Comparison of ENCODE assay signal across 8 mouse cellular contexts in genomic region chr13:111488651-111489501, GRCm38 (mm10). TPM values are rescaled to one million over a fixed set of nuclear protein-coding genes. Genes with fewer than 3 reads are reported as not detected.
DNase-seq lines count a peak whose midpoint lies in the region; ATAC-seq lines count a peak whose summit lies in the region.

No protein-coding gene starts in this region.

- DNase-seq in R1 (ENCODE audit: low read depth, low spot score), result peak; percentile 63
- peak; percentile 70 for DNase-seq in cerebellum, adult 9-11 months
- DNase-seq in frontal cortex, adult 2 months (ENCODE audit: extremely low spot score in 1 of 2, low spot score in 1 of 2), result peak; percentile 12 to 45
- DNase-seq in hindbrain, embryonic 11.5 days (ENCODE audit: low spot score), result peak; percentile 61
- peak; percentile 18 to 30 for DNase-seq in layer of hippocampus, postnatal 25 days (ENCODE audit: extremely low spot score in 1 of 2, low spot score in 1 of 2)
- peak; percentile 46 to 48 for DNase-seq in lung, postnatal 4 days
- peak; percentile 43 to 54 for DNase-seq in right cerebral cortex, postnatal 10 days (ENCODE audit: low spot score in 2 of 2)
- peak; percentile 31 for DNase-seq in urinary bladder, postnatal 25 days (ENCODE audit: low spot score)

- H3K27me3 ChIP-seq in hindbrain, embryonic 11.5 days (ENCODE audit: control insufficient read depth, insufficient read depth, low read length), result peaks cover 4% of the 10 kb centered on the region; the same call in 1 of the 2 replicates

- H3K9me3 ChIP-seq in hindbrain, embryonic 11.5 days (ENCODE audit: control insufficient read depth, low read length), result no peaks in the 10 kb centered on the region

- peak overlapping the region; percentile 81 for H3K4me2 ChIP-seq in hindbrain, embryonic 11.5 days (replicated peaks; ENCODE audit: low read depth, low read length)

- peak overlapping the region; percentile 97 for H3K4me3 ChIP-seq in hindbrain, embryonic 11.5 days (ENCODE audit: low read depth, low read length)

- peak; percentile 42 for ATAC-seq in hindbrain, embryonic 11.5 days (ENCODE audit: low FRiP score)

- no peaks in the 10 kb centered on the region for H3K36me3 ChIP-seq in hindbrain, embryonic 11.5 days (ENCODE audit: control insufficient read depth, insufficient read depth, low read length)

- under 1% methylated on average over 61 of the region's 98 CpGs for WGBS in hindbrain, embryonic 11.5 days

- H3K4me1 ChIP-seq in hindbrain, embryonic 11.5 days (replicated peaks; ENCODE audit: control insufficient read depth, insufficient read depth, low read length), result peaks cover 3% of the 10 kb centered on the region; the same call in 1 of the 2 replicates

- peak overlapping the region; percentile 99 for H3K27ac ChIP-seq in hindbrain, embryonic 11.5 days (ENCODE audit: low read depth, low read length)

- peak overlapping the region; percentile 95 for H3K9ac ChIP-seq in hindbrain, embryonic 11.5 days (ENCODE audit: low read depth, low read length)

RNA-seq across cellular contexts. Expression of gene Gpbp1, which starts 1.0 kb away (rescaled TPM):
- 50.5 and 56.9 TPM in 2 replicates for polyA plus RNA-seq in frontal cortex, adult 2 months (2012; rRNA removed)
- 129 and 149 TPM in 2 replicates for polyA plus RNA-seq in hindbrain, embryonic 11.5 days (2014; fragmentation: Nextera tagmentation; extraction: Ambion mirVana)
- total RNA-seq in layer of hippocampus, postnatal 25 days (2021), result 10 to 100 TPM; 83.8 to 89.3 TPM

Comparison
In these comparisons a context has a peak if more than half of its experiments do, and no peak if none do; other contexts are left out.
1. Peak in every context shown above with its lines: DNase-seq, ATAC-seq, H3K4me3 ChIP-seq and H3K27ac ChIP-seq.